Mouse (Mus musculus) brain, embryonic 14.5 days (tissue): Measurements from ENCODE around the gene Hoxb7.

Source experiments
- CTCF ChIP-seq: fragments of 200-500 bp; IDR thresholded peaks from 2 replicates; pipeline ENCODE4 v1.5.1; 2012; ENCODE audit warnings: inconsistent platforms, mild to moderate bottlenecking, moderate library complexity, borderline replicate concordance; ENCODE audit not compliant: insufficient read depth, insufficient read length; ENCODE audit errors: extremely low read depth
- POLR2A ChIP-seq: fragments of 200-500 bp; IDR thresholded peaks from 2 replicates; pipeline ENCODE4 v1.6.1; 2012; ENCODE audit warnings: mild to moderate bottlenecking, inconsistent platforms, borderline replicate concordance; ENCODE audit not compliant: poor library complexity, insufficient read depth, insufficient read length, severe bottlenecking; ENCODE audit errors: extremely low read depth

DNA sequence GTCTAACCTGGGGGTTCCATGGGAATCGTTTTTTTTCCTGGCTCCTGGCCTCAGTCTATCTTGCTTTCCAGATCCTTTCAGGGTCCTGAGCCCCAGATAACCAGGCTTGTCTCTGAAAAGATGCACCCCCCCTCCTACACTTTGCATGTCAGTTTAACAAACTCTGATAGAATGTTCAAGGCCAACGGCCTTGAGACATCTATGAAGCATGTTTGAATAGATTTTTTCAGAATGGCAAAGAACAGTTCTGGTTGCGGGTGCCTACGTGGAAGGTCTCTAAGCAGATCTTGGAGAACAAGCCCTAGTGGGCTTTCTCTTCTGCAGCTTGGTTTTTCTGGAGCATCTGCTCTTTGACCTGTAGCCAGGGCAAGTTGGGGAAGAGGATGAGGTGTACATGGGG, 22.3 kb downstream of the Hoxb7 start:
- TF ChIP-seq POLR2A = no peak
- no peak for TF ChIP-seq CTCF
